Mouse (Mus musculus): ENCODE measurements around the gene Gm28171.
"Not testable (repeated sequence)": the region's sequence is repeated elsewhere in the genome, so short reads cannot be mapped to it uniquely, and the experiment has no call there.

Gene Gm28171

DNA sequence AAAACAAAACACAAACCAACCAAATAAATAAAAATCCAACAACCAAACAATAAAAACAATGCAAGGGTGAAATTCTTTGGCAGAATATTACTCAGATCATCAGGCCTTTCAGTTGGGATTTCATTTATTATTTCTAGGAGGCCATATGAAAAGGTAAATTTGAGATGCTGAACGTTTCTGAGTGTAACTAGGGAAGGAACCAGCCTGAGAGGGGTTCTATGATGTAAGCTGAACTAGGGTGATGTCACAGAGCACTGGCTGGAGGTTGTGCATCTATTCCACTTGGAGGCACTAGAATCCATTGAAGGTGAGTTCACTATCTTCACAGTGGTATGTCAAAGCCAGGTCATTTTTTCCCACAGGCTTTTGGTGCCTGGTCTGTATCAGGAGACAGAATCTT, at the start of gene Gm28171:
Gene Gm28171, plus strand, starts transcription at position 301 of the 400 bp plus-strand sequence.
- DNase-seq: not testable (repeated sequence)

All from thymus, postnatal 25 days (tissue).